Mouse (Mus musculus) heart, postnatal 36 days (tissue): ENCODE data around the gene Mindy3. TPM values are rescaled to one million over a fixed set of nuclear protein-coding genes. Genes with fewer than 3 reads are reported as not detected.

Experiments
- DNase-seq, 2 experiments: peaks; one replicate each; pipeline ENCODE4 v3.0.0; 2021 to 2022
- intact Hi-C: fragments of 180-260 bp; cut with DNase I; formaldehyde crosslinking; loops from one replicate; pipeline ENCODE4 v1.15.1; 2025
- total RNA-seq, 2 experiments: library from RNA; stranded (reverse); gene quantifications; 2 replicates each; pipeline ENCODE4 v1.2.3; 2021

The Mindy3 gene
- total RNA-seq, 2 experiments from 2014 or later, result 14.4 to 18.9 TPM

GRCm38 (mm10) chr2:12308466-12308865, 110.8 kb downstream of the Mindy3 start:
- DNase-seq, result no peak
- intact Hi-C loops, result no loop called here

- intact Hi-C loops, result no loop called here
These were observed 112.0 kb downstream of the Mindy3 start for GRCm38 (mm10) chr2:12307311-12307710.

GRCm38 (mm10) chr2:12305064-12305650, 114.1 kb downstream of the Mindy3 start:
- DNase-seq, result no peak
- intact Hi-C loops, result no loop called here

More at GRCm38 (mm10) chr2:12307311-12307710, 112.0 kb downstream of the Mindy3 start:
- no peak for DNase-seq

GRCm38 (mm10) chr2:12301431-12302170, 117.7 kb downstream of the Mindy3 start, which contains the start of gene Itga8:
Gene Itga8 (minus strand): TSS chr2:12301922.
- DNase-seq, result peak; percentile 88 to 90

GRCm38 (mm10) chr2:12300449-12301228, 118.6 kb downstream of the Mindy3 start:
- intact Hi-C loops, result loop anchor here (1.0 to 5.0 kb wide), 4 partner anchors 87 to 296 kb away; no protein-coding TSS in a partner anchor
- DNase-seq, result no peak

More at GRCm38 (mm10) chr2:12301431-12302170, 117.7 kb downstream of the Mindy3 start, which contains the start of gene Itga8:
- intact Hi-C loops, result loop anchor here (1.0 to 5.0 kb wide), 4 partner anchors 86 to 297 kb away; no protein-coding TSS in a partner anchor

GRCm38 (mm10) chr2:12297287-12297686, 122.0 kb downstream of the Mindy3 start:
- intact Hi-C loops, result no loop called here
- DNase-seq, result no peak

Other genes starting within 250 kb of the Mindy3 start
- 1 to 10 TPM; 5.9 to 6.8 TPM for gene Itga8, start 117.5 kb downstream of the Mindy3 start, total RNA-seq